Mouse (Mus musculus) E14TG2a.4 (cell line): Measurements from ENCODE around the gene Zfp36l2.
"Not testable (repeated sequence)": the region's sequence is repeated elsewhere in the genome, so short reads cannot be mapped to it uniquely, and the experiment has no call there.

Source experiments
- H3K27me3 ChIP-seq: 2 replicates; pipeline ENCODE4 v1.6.1; 2014; ENCODE audit warnings: low read length, control low read depth; ENCODE audit not compliant: insufficient read depth
- H3K36me3 ChIP-seq: 2 replicates; pipeline ENCODE4 v1.6.1; 2014; ENCODE audit warnings: low read length, control low read depth; ENCODE audit not compliant: insufficient read depth
- H3K4me1 ChIP-seq: replicated peaks from 2 replicates; pipeline ENCODE4 v1.6.1; 2014; ENCODE audit warnings: low read depth, low read length, control low read depth
- H3K4me3 ChIP-seq: replicated peaks from 2 replicates; pipeline ENCODE4 v1.5.1; 2014; ENCODE audit warnings: mild to moderate bottlenecking, low read length
- H3K9me3 ChIP-seq: 2 replicates; pipeline ENCODE4 v1.6.1; 2014; ENCODE audit warnings: low read length, control low read depth
- CTCF ChIP-seq: conservative IDR thresholded peaks from 2 replicates; pipeline ENCODE4 v1.5.1; 2014; ENCODE audit warnings: low read length
- NANOG ChIP-seq: IDR thresholded peaks from 2 replicates; pipeline ENCODE4 v1.6.1; 2014; ENCODE audit warnings: borderline replicate concordance, low read length, mixed read lengths
- POU5F1 ChIP-seq: IDR thresholded peaks from 2 replicates; pipeline ENCODE4 v1.6.1; 2014; ENCODE audit warnings: low read length, borderline replicate concordance

Gene Zfp36l2

GRCm38 (mm10) chr17:84224217-84224887 is 36.6 kb upstream of the Zfp36l2 start:
- no peaks in the 10 kb centered on the region for H3K27me3 ChIP-seq
- peaks cover 97% of the 10 kb centered on the region for H3K36me3 ChIP-seq
- no peak overlapping the region for H3K4me3 ChIP-seq
- no peaks in the 10 kb centered on the region for H3K9me3 ChIP-seq
- TF ChIP-seq POU5F1 (no peak), NANOG (no peak), CTCF (no peak)
- H3K4me1 ChIP-seq, result peaks cover 12% of the 10 kb centered on the region

- H3K9me3 ChIP-seq, H3K4me1 ChIP-seq, H3K27me3 ChIP-seq, H3K4me3 ChIP-seq: not testable (repeated sequence)
- peaks cover 90% of the 10 kb centered on the region for H3K36me3 ChIP-seq
Observed at GRCm38 (mm10) chr17:84218841-84219240, 31.1 kb upstream of the Zfp36l2 start.

- TF ChIP-seq CTCF, result no peak
- no peak for TF ChIP-seq NANOG
- TF ChIP-seq POU5F1, result no peak
- Histone ChIP-seq H3K27me3 (no peaks in the 10 kb centered on the region), H3K4me1 (peaks cover 8% of the 10 kb centered on the region; the same call in 1 of the 2 replicates), H3K36me3 (peaks cover 87% of the 10 kb centered on the region), H3K9me3 (no peaks in the 10 kb centered on the region), H3K4me3 (no peak overlapping the region)
Observed at GRCm38 (mm10) chr17:84217696-84218095, 29.9 kb upstream of the Zfp36l2 start.

- TF ChIP-seq CTCF (no peak), NANOG (no peak), POU5F1 (no peak)
- Histone ChIP-seq H3K36me3 (peaks cover 85% of the 10 kb centered on the region), H3K4me3 (no peak overlapping the region), H3K4me1 (peaks cover 8% of the 10 kb centered on the region; the same call in 1 of the 2 replicates), H3K9me3 (no peaks in the 10 kb centered on the region), H3K27me3 (no peaks in the 10 kb centered on the region)
Observed at GRCm38 (mm10) chr17:84215264-84215960, 27.7 kb upstream of the Zfp36l2 start.

- H3K36me3 ChIP-seq, result peaks cover 77% of the 10 kb centered on the region
- H3K27me3 ChIP-seq, result no peaks in the 10 kb centered on the region
Observed at GRCm38 (mm10) chr17:84213464-84213863, 25.7 kb upstream of the Zfp36l2 start.

GRCm38 (mm10) chr17:84207611-84208010 is 19.9 kb upstream of the Zfp36l2 start:
- Histone ChIP-seq H3K4me1 (peaks cover 21% of the 10 kb centered on the region), H3K36me3 (peaks cover 64% of the 10 kb centered on the region), H3K9me3 (0 out of 2 replicates have a peak, but pooled peaks cover 5% of the 10 kb centered on the region), H3K4me3 (no peak overlapping the region), H3K27me3 (no peaks in the 10 kb centered on the region)
- TF ChIP-seq CTCF (no peak), POU5F1 (no peak), NANOG (no peak)

More at GRCm38 (mm10) chr17:84213464-84213863, 25.7 kb upstream of the Zfp36l2 start:
- TF ChIP-seq CTCF (no peak), POU5F1 (no peak), NANOG (no peak)
- H3K9me3 ChIP-seq, result no peaks in the 10 kb centered on the region
- H3K4me3 ChIP-seq, result no peak overlapping the region
- H3K4me1 ChIP-seq, result no peaks in the 10 kb centered on the region

GRCm38 (mm10) chr17:84206239-84206638 is 18.5 kb upstream of the Zfp36l2 start:
- no peaks in the 10 kb centered on the region for H3K27me3 ChIP-seq
- TF ChIP-seq NANOG (no peak), POU5F1 (no peak), CTCF (no peak)
- H3K36me3 ChIP-seq, result peaks cover 53% of the 10 kb centered on the region
- H3K4me3 ChIP-seq, result no peak overlapping the region
- 0 out of 2 replicates have a peak, but pooled peaks cover 5% of the 10 kb centered on the region for H3K9me3 ChIP-seq
- peaks cover 21% of the 10 kb centered on the region for H3K4me1 ChIP-seq

GRCm38 (mm10) chr17:84204962-84205361 is 17.2 kb upstream of the Zfp36l2 start:
- H3K36me3 ChIP-seq, result peaks cover 58% of the 10 kb centered on the region
- H3K4me3 ChIP-seq, result no peak overlapping the region
- H3K27me3 ChIP-seq, result no peaks in the 10 kb centered on the region
- peaks cover 21% of the 10 kb centered on the region for H3K4me1 ChIP-seq
- H3K9me3 ChIP-seq, result 0 out of 2 replicates have a peak, but pooled peaks cover 5% of the 10 kb centered on the region
- TF ChIP-seq POU5F1 (no peak), NANOG (no peak), CTCF (no peak)

- Histone ChIP-seq H3K4me1 (peaks cover 21% of the 10 kb centered on the region), H3K36me3 (peaks cover 57% of the 10 kb centered on the region), H3K27me3 (no peaks in the 10 kb centered on the region), H3K9me3 (0 out of 2 replicates have a peak, but pooled peaks cover 5% of the 10 kb centered on the region), H3K4me3 (no peak overlapping the region)
- TF ChIP-seq NANOG (no peak), POU5F1 (no peak), CTCF (no peak)
Observed at GRCm38 (mm10) chr17:84203340-84203739, 15.6 kb upstream of the Zfp36l2 start.
